Mouse (Mus musculus): Measurements from ENCODE around the gene H2al2b. TPM values are rescaled to one million over a fixed set of nuclear protein-coding genes. Genes with fewer than 3 reads are reported as not detected.
"Not testable (repeated sequence)": the region's sequence is repeated elsewhere in the genome, so short reads cannot be mapped to it uniquely, and the experiment has no call there.

Gene H2al2b
- not detected in 2 replicates for polyA plus RNA-seq (2014; fragmentation: Nextera tagmentation; extraction: Ambion mirVana)

DNA sequence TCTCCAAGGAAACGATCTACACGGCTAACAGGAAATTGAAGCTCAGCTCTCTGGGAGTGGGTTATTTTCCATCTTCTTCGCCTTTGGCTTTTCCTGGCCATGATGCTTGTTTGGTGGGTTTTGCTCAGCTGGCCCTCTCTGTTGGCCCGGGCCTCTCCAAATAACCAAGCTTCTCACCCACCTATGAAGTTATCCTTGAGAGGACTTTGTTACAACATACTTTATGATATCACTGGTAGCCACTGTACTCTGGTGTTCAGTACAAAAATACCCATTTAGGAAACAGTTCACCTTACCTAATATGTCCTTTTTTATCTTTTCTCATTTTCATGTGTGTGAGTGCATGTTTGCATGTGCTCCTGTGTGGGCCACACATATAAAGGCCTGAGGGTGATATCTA lies at the start of gene H2al2b:
TSS of gene H2al2b (minus strand) at position 101 of the 400 bp plus-strand sequence.
- WGBS = no CpG with 5 or more reads among the region's 4 CpGs
- not testable (repeated sequence) for H3K4me3 ChIP-seq (ENCODE audit: low read length)

More for the DNA sequence above, at the start of gene H2al2b:
- not testable (repeated sequence) for H3K4me1 ChIP-seq (ENCODE audit: control insufficient read depth, insufficient read depth, low read length); H3K27ac ChIP-seq (ENCODE audit: low read depth, low read length); H3K9me3 ChIP-seq (ENCODE audit: control insufficient read depth, low read length); H3K36me3 ChIP-seq (ENCODE audit: control insufficient read depth, insufficient read depth, low read length); H3K9ac ChIP-seq (ENCODE audit: low read depth, low read length); ATAC-seq (ENCODE audit: low FRiP score, low TSS enrichment); H3K27me3 ChIP-seq (ENCODE audit: control insufficient read depth, insufficient read depth, low read length); H3K4me2 ChIP-seq (replicated peaks; ENCODE audit: low read depth, low read length)

Other genes with a start within 250 kb of the H2al2b start
- gene H2al2c, start 121.6 kb downstream of the H2al2b start, polyA plus RNA-seq (2014; fragmentation: Nextera tagmentation; extraction: Ambion mirVana) = not detected in 2 replicates
- not detected in 2 replicates for gene Sry, start 57.0 kb downstream of the H2al2b start, polyA plus RNA-seq (2014; fragmentation: Nextera tagmentation; extraction: Ambion mirVana)
- gene Gm4064, start 75.5 kb upstream of the H2al2b start, polyA plus RNA-seq (2014; fragmentation: Nextera tagmentation; extraction: Ambion mirVana) = not detected in 2 replicates
- not detected in 2 replicates for gene Rbmy, start 110.0 kb upstream of the H2al2b start, polyA plus RNA-seq (2014; fragmentation: Nextera tagmentation; extraction: Ambion mirVana)
- gene Gm10256, start 110.0 kb upstream of the H2al2b start, polyA plus RNA-seq (2014; fragmentation: Nextera tagmentation; extraction: Ambion mirVana) = not detected in 2 replicates
- gene Gm10352, start 180.3 kb upstream of the H2al2b start, polyA plus RNA-seq (2014; fragmentation: Nextera tagmentation; extraction: Ambion mirVana) = not detected in 2 replicates
- not detected in 2 replicates for gene Gm29289, start 211.9 kb upstream of the H2al2b start, polyA plus RNA-seq (2014; fragmentation: Nextera tagmentation; extraction: Ambion mirVana)